Mouse (Mus musculus): ENCODE data around the gene Tmed8. TPM values are rescaled to one million over a fixed set of nuclear protein-coding genes. Genes with fewer than 3 reads are reported as not detected.
"Not testable (repeated sequence)": the region's sequence is repeated elsewhere in the genome, so short reads cannot be mapped to it uniquely, and the experiment has no call there.

The Tmed8 gene
- polyA plus RNA-seq, 1 experiment from 2014 or later: 2.6 TPM

DNA sequence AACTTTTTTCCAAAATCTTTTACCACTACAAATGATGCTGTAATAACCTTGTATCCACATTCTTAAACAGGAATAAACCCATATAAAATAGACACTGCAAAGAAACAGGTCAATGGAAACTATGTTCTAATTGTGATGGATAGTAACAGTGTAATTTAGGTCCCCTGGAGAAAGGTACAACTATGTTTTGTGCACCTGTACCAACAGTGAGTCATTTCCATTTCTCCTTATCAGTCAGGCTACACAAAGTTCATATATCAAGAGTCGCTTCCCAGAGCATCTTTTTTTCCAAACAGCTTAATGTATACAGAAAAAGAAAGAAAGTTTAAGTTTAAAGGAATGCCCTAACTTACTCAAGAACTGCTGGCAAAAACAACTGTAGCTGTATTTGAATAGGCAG lies 5.2 kb downstream of the Tmed8 start:
- Histone ChIP-seq H3K4me2 (ENCODE audit: low read length) (no peak overlapping the region), H3K4me1 (replicated peaks; ENCODE audit: control insufficient read depth, insufficient read depth, low read length) (peaks cover 6% of the 10 kb centered on the region), H3K4me3 (ENCODE audit: low read depth, low read length) (no peak overlapping the region), H3K9ac (ENCODE audit: low read length) (no peak overlapping the region), H3K27ac (ENCODE audit: low read depth) (no peak overlapping the region), H3K36me3 (ENCODE audit: control insufficient read depth, insufficient read depth, low read length) (no peaks in the 10 kb centered on the region), H3K9me3 (ENCODE audit: control insufficient read depth, low read length) (no peaks in the 10 kb centered on the region), H3K27me3 (replicated peaks; ENCODE audit: control insufficient read depth, insufficient read depth, low read length) (no peaks in the 10 kb centered on the region)
- ATAC-seq (replicated peaks; ENCODE audit: low FRiP score, low TSS enrichment, low read depth) (no peak), DNase-seq (ENCODE audit: low spot score) (no peak)
- 50% methylated on average over 1 of the region's 1 CpGs for WGBS

DNA sequence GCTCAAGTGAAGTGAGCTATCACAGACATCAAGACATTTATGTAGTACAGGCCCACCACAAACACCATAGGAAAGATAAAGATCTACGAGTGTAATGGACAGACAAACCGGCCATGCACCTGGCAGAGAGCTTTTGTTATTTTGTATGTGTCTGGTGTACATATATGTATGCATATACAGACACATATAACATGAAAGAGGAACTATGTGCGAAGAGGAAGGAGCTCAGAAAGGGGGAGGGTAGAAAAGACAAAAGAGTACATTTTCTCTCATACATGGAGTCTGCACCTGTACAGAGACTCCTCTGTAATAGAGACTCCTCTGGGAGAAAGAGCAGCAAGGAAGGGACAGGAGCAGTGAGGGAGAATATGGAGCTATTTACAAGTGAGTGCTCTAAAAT lies 7.2 kb downstream of the Tmed8 start:
- H3K36me3 ChIP-seq (ENCODE audit: control insufficient read depth, insufficient read depth, low read length): no peaks in the 10 kb centered on the region
- H3K4me1 ChIP-seq (replicated peaks; ENCODE audit: control insufficient read depth, insufficient read depth, low read length): no peaks in the 10 kb centered on the region
- H3K4me2 ChIP-seq (ENCODE audit: low read length): no peak overlapping the region
- no peak overlapping the region for H3K4me3 ChIP-seq (ENCODE audit: low read depth, low read length)
- WGBS: 81% methylated on average over 3 of the region's 3 CpGs
- no peaks in the 10 kb centered on the region for H3K27me3 ChIP-seq (replicated peaks; ENCODE audit: control insufficient read depth, insufficient read depth, low read length)
- no peak for ATAC-seq (replicated peaks; ENCODE audit: low FRiP score, low TSS enrichment, low read depth)
- H3K9ac ChIP-seq (ENCODE audit: low read length): no peak overlapping the region
- DNase-seq (ENCODE audit: low spot score): no peak
- H3K9me3 ChIP-seq (ENCODE audit: control insufficient read depth, low read length): no peaks in the 10 kb centered on the region
- no peak overlapping the region for H3K27ac ChIP-seq (ENCODE audit: low read depth)

DNA sequence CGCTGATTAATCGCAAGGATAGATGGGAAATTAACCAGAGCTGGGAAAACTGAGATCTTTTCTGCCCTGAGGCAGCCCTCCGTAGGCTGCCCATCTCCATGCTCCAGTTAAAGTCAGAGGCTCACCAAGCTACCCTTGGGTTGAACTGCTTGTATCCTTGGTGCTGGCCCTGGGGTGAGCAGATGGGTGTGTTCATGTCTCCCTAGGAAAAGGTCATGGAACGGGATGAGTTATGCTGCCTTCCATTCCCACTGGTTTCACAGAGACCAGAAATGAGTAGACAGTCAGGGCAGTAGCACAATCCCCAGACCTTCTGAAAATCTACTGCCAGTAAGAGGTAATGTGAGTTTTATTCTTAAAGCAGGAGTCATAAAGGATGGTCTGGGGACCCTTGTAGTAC lies 22.6 kb downstream of the Tmed8 start:
- Histone ChIP-seq H3K27me3 (replicated peaks; ENCODE audit: control insufficient read depth, insufficient read depth, low read length) (no peaks in the 10 kb centered on the region), H3K36me3 (ENCODE audit: control insufficient read depth, insufficient read depth, low read length) (no peaks in the 10 kb centered on the region), H3K4me3 (ENCODE audit: low read depth, low read length) (no peak overlapping the region), H3K4me2 (ENCODE audit: low read length) (no peak overlapping the region), H3K4me1 (replicated peaks; ENCODE audit: control insufficient read depth, insufficient read depth, low read length) (no peaks in the 10 kb centered on the region), H3K9me3 (ENCODE audit: control insufficient read depth, low read length) (no peaks in the 10 kb centered on the region), H3K27ac (ENCODE audit: low read depth) (no peak overlapping the region), H3K9ac (ENCODE audit: low read length) (no peak overlapping the region)
- DNase-seq (ENCODE audit: low spot score): no peak
- WGBS: 96% methylated on average over 4 of the region's 4 CpGs
- no peak for ATAC-seq (replicated peaks; ENCODE audit: low FRiP score, low TSS enrichment, low read depth)

DNA sequence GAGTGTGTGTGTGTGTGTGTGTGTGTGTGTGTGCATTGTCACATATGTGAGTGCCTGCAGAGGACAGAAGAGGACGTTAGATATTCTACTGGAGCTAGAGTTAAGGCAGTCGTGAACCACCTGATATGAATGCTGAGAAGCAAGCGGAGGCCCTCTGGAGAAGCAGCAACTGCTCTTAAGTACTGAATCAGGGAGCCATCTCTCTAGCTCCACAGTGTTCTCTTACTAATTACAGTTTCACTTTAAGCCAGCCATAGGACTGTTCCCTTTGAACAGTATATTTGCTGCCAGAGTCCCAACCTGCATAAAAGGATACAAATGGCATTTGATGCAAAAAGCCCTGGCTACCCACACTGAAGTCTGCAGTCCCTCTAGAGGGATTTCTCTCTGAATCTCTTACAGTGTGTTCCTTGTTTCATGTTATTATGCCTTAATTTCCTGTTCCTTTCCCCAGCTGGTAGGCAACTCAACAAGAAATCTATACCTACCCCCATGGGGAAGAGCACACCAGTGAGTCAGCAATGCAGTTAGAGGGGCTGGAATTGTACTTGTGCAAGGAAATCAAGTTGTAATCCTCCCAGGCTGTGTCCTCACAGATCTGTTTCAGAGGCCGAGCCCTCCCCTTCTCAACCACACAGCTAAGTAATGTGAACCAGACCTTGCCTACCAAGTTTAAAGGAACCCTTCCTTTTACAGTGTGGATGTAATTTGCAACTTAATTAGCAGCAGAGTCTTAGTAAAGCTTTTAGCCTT lies 24.9 kb downstream of the Tmed8 start:
- DNase-seq (ENCODE audit: low spot score): no peak
- no peaks in the 10 kb centered on the region for H3K27me3 ChIP-seq (replicated peaks; ENCODE audit: control insufficient read depth, insufficient read depth, low read length)
- no peaks in the 10 kb centered on the region for H3K9me3 ChIP-seq (ENCODE audit: control insufficient read depth, low read length)
- 83% methylated on average over 4 of the region's 4 CpGs for whole genome bisulfite sequencing
- H3K9ac ChIP-seq (ENCODE audit: low read length): no peak overlapping the region
- H3K4me1 ChIP-seq (replicated peaks; ENCODE audit: control insufficient read depth, insufficient read depth, low read length): no peaks in the 10 kb centered on the region
- peaks cover 11% of the 10 kb centered on the region; the same call in 1 of the 2 replicates for H3K36me3 ChIP-seq (ENCODE audit: control insufficient read depth, insufficient read depth, low read length)
- no peak for ATAC-seq (replicated peaks; ENCODE audit: low FRiP score, low TSS enrichment, low read depth)
- H3K4me2 ChIP-seq (ENCODE audit: low read length): no peak overlapping the region
- no peak overlapping the region for H3K4me3 ChIP-seq (ENCODE audit: low read depth, low read length)
- no peak overlapping the region for H3K27ac ChIP-seq (ENCODE audit: low read depth)

DNA sequence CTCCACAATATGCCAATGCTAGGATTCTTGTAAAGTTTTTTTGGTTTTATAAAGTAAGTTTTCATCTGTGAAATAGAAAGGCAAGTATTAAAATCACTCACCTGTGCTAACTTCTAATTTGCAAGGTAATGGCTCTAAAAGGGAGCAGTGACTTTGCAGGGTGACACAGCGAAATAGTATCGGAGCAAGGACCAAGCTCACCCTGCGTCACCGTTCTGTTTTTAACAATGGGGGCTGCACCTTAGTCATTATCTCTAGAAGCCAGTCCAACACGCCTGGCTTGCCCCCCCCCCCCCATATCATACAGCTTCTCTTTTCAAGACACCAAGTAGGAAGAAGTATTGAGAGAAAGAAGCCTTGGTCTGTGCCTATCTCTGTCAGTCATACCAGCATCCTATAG lies 39.4 kb downstream of the Tmed8 start:
- no peak overlapping the region for H3K4me2 ChIP-seq (ENCODE audit: low read length)
- no peak overlapping the region for H3K27ac ChIP-seq (ENCODE audit: low read depth)
- no peak for ATAC-seq (replicated peaks; ENCODE audit: low FRiP score, low TSS enrichment, low read depth)
- H3K27me3 ChIP-seq (replicated peaks; ENCODE audit: control insufficient read depth, insufficient read depth, low read length): no peaks in the 10 kb centered on the region
- H3K4me3 ChIP-seq (ENCODE audit: low read depth, low read length): no peak overlapping the region
- H3K4me1 ChIP-seq (replicated peaks; ENCODE audit: control insufficient read depth, insufficient read depth, low read length): peaks cover 9% of the 10 kb centered on the region; the same call in 1 of the 2 replicates
- no peaks in the 10 kb centered on the region for H3K36me3 ChIP-seq (ENCODE audit: control insufficient read depth, insufficient read depth, low read length)
- no peak overlapping the region for H3K9ac ChIP-seq (ENCODE audit: low read length)
- DNase-seq (ENCODE audit: low spot score): no peak
- WGBS: 91% methylated on average over 5 of the region's 5 CpGs
- no peaks in the 10 kb centered on the region for H3K9me3 ChIP-seq (ENCODE audit: control insufficient read depth, low read length)

DNA sequence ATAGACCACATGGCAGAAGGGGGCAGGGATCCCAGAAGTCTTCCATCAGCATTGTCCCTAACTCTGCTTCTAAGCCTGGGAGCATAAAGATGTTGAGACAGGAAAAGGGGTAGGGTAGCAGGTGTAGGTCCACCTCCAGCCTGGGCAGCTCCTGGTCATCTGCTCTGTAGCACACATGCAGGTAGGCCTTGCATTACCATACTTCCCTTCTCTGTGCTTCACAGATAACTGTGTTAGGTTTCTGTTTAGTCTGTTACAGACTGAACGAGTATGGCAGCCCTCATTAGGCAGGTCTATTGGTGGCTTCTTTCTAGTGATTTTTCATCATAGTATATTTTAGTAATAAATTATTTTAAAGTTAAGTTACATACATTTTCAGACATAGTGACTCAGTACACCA lies 39.9 kb downstream of the Tmed8 start:
- DNase-seq (ENCODE audit: low spot score) (no peak), ATAC-seq (replicated peaks; ENCODE audit: low FRiP score, low TSS enrichment, low read depth) (no peak)
- H3K27me3 ChIP-seq (replicated peaks; ENCODE audit: control insufficient read depth, insufficient read depth, low read length): no peaks in the 10 kb centered on the region
- no peak overlapping the region for H3K4me2 ChIP-seq (ENCODE audit: low read length)
- H3K4me1 ChIP-seq (replicated peaks; ENCODE audit: control insufficient read depth, insufficient read depth, low read length): peaks cover 9% of the 10 kb centered on the region; the same call in 1 of the 2 replicates
- H3K9ac ChIP-seq (ENCODE audit: low read length): no peak overlapping the region
- no peaks in the 10 kb centered on the region for H3K9me3 ChIP-seq (ENCODE audit: control insufficient read depth, low read length)
- WGBS: 78% methylated on average over 1 of the region's 1 CpGs
- H3K27ac ChIP-seq (ENCODE audit: low read depth): no peak overlapping the region
- H3K36me3 ChIP-seq (ENCODE audit: control insufficient read depth, insufficient read depth, low read length): no peaks in the 10 kb centered on the region
- H3K4me3 ChIP-seq (ENCODE audit: low read depth, low read length): no peak overlapping the region

DNA sequence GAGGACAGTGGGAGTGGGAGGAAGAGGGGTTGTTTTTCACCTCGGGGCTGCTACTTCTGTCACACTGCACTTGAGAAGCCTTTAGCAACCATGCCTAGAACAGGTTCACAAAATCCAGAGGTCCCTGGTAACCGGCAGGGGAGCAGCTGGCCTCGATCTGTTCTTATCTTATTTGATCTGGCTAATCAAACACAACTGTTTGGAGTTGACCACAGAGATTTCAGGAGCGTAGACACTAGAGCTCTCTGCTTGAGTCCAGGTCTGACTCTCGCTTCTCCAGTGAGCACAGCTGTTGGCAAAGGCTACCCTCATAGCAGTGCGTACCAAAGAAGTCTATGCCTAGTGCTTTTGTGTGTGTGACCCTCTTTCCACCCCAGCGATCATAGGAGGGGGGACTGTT lies 42.2 kb downstream of the Tmed8 start:
- no peak overlapping the region for H3K4me3 ChIP-seq (ENCODE audit: low read depth, low read length)
- H3K27ac ChIP-seq (ENCODE audit: low read depth): no peak overlapping the region
- no peak overlapping the region for H3K9ac ChIP-seq (ENCODE audit: low read length)
- no peak overlapping the region for H3K4me2 ChIP-seq (ENCODE audit: low read length)
- no peaks in the 10 kb centered on the region for H3K9me3 ChIP-seq (ENCODE audit: control insufficient read depth, low read length)
- no peaks in the 10 kb centered on the region for H3K36me3 ChIP-seq (ENCODE audit: control insufficient read depth, insufficient read depth, low read length)
- no peak for ATAC-seq (replicated peaks; ENCODE audit: low FRiP score, low TSS enrichment, low read depth)
- 57% methylated on average over 7 of the region's 7 CpGs for WGBS
- no peak for DNase-seq (ENCODE audit: low spot score)
- peaks cover 9% of the 10 kb centered on the region; the same call in 1 of the 2 replicates for H3K4me1 ChIP-seq (replicated peaks; ENCODE audit: control insufficient read depth, insufficient read depth, low read length)
- H3K27me3 ChIP-seq (replicated peaks; ENCODE audit: control insufficient read depth, insufficient read depth, low read length): no peaks in the 10 kb centered on the region

DNA sequence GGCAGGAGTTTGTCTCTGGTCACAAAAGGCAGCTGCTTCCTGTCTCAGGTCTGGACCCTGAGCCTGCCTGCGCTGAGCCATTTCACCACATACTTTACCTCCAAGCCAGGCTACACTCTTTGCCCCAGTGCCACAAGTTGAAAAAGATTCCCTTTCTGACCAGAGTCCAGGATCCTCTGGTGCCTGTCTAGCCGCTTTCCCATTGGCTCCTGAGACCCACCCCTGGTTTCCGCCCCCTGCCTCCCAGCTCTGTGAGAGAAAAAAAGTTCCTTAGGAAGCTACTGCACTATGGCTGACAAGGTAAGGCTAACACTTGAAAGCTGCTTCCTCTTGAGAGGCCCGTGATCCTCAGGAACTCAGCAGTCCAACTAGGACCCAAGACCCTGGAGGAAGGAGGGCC lies 42.9 kb downstream of the Tmed8 start:
- no peak overlapping the region for H3K9ac ChIP-seq (ENCODE audit: low read length)
- WGBS: 33% methylated on average over 4 of the region's 4 CpGs
- H3K4me3 ChIP-seq (ENCODE audit: low read depth, low read length): no peak overlapping the region
- no peaks in the 10 kb centered on the region for H3K36me3 ChIP-seq (ENCODE audit: control insufficient read depth, insufficient read depth, low read length)
- peaks cover 9% of the 10 kb centered on the region; the same call in 1 of the 2 replicates for H3K4me1 ChIP-seq (replicated peaks; ENCODE audit: control insufficient read depth, insufficient read depth, low read length)
- H3K27me3 ChIP-seq (replicated peaks; ENCODE audit: control insufficient read depth, insufficient read depth, low read length): no peaks in the 10 kb centered on the region
- H3K4me2 ChIP-seq (ENCODE audit: low read length): 0 out of 2 replicates have a peak overlapping the region, but pooled peaks have one; percentile 18
- peak overlapping the region; percentile 16; the same call in 1 of the 2 replicates for H3K27ac ChIP-seq (ENCODE audit: low read depth)
- DNase-seq (ENCODE audit: low spot score) (peak; percentile 63), ATAC-seq (replicated peaks; ENCODE audit: low FRiP score, low TSS enrichment, low read depth) (peak; percentile 79)
- H3K9me3 ChIP-seq (ENCODE audit: control insufficient read depth, low read length): no peaks in the 10 kb centered on the region

DNA sequence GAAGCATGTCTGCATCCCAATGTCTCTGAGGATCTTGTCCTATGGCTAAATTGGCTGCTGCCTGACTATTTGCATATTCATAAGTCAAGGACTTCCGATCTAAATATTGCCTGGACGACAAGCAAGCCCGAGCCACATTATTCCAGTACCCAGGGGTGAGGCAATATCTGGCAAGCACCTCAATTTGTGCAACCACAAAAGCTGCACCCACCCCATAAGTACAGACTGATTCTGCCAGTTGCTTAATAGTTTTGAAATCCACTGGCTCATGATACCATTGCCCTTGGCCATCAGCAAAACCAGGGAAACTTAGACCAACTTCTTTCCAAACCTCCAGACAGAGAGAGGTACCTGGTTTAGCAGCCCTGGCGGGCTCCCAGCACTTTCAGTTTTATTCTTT lies 45.8 kb downstream of the Tmed8 start:
- not testable (repeated sequence) for H3K4me3 ChIP-seq (ENCODE audit: low read depth, low read length); H3K36me3 ChIP-seq (ENCODE audit: control insufficient read depth, insufficient read depth, low read length); H3K4me2 ChIP-seq (ENCODE audit: low read length); H3K9ac ChIP-seq (ENCODE audit: low read length); H3K27me3 ChIP-seq (replicated peaks; ENCODE audit: control insufficient read depth, insufficient read depth, low read length); ATAC-seq (replicated peaks; ENCODE audit: low FRiP score, low TSS enrichment, low read depth); H3K4me1 ChIP-seq (replicated peaks; ENCODE audit: control insufficient read depth, insufficient read depth, low read length); DNase-seq (ENCODE audit: low spot score); H3K9me3 ChIP-seq (ENCODE audit: control insufficient read depth, low read length); H3K27ac ChIP-seq (ENCODE audit: low read depth)
- 93% methylated on average over 4 of the region's 4 CpGs for WGBS
